Mouse (Mus musculus) neural tube, embryonic 11.5 days (tissue): ENCODE measurements around the gene Foxj2. TPM values are rescaled to one million over a fixed set of nuclear protein-coding genes. Genes with fewer than 3 reads are reported as not detected.

Source experiments
- ATAC-seq: fragments of 200-750 bp; cut with Nextera tagmentation; 2 replicates; pipeline ENCODE4 v1.8.0; 2017; ENCODE audit warnings: moderate number of reproducible peaks, mild to moderate bottlenecking, moderate TSS enrichment, moderate library complexity; ENCODE audit not compliant: insufficient read depth, low FRiP score, low TSS enrichment
- DNase-seq: peaks from one replicate; pipeline ENCODE4 v3.0.0-alpha.2; 2015; ENCODE audit warnings: low spot score
- H3K27ac ChIP-seq: fragments of 300-500 bp; sonication (generic); 2 replicates; pipeline ENCODE4 v1.5.1; 2014; ENCODE audit warnings: low read depth, mild to moderate bottlenecking, low read length
- H3K27me3 ChIP-seq: fragments of 300-500 bp; sonication (generic); 2 replicates; pipeline ENCODE4 v1.6.1; 2014; ENCODE audit warnings: mild to moderate bottlenecking, low read length, mixed read lengths; ENCODE audit not compliant: control insufficient read depth, insufficient read depth
- H3K36me3 ChIP-seq: fragments of 300-500 bp; sonication (generic); 2 replicates; pipeline ENCODE4 v1.6.1; 2014; ENCODE audit warnings: mild to moderate bottlenecking, low read length, moderate library complexity, mixed read lengths; ENCODE audit not compliant: control insufficient read depth, insufficient read depth
- H3K4me1 ChIP-seq: fragments of 300-500 bp; sonication (generic); 2 replicates; pipeline ENCODE4 v1.6.1; 2014; ENCODE audit warnings: low read length, mixed read lengths; ENCODE audit not compliant: control insufficient read depth, insufficient read depth
- H3K4me2 ChIP-seq: fragments of 300-500 bp; sonication (generic); 2 replicates; pipeline ENCODE4 v1.6.1; 2014; ENCODE audit warnings: low read depth, mild to moderate bottlenecking, moderate library complexity
- H3K4me3 ChIP-seq: fragments of 300-500 bp; sonication (generic); 2 replicates; pipeline ENCODE4 v1.5.1; 2014; ENCODE audit warnings: low read depth, low read length
- H3K9ac ChIP-seq: fragments of 300-500 bp; sonication (generic); 2 replicates; pipeline ENCODE4 v1.6.1; 2014; ENCODE audit warnings: mild to moderate bottlenecking, low read length
- H3K9me3 ChIP-seq: fragments of 300-500 bp; sonication (generic); 2 replicates; pipeline ENCODE4 v1.6.1; 2016; ENCODE audit warnings: low read length; ENCODE audit not compliant: control insufficient read depth
- WGBS: fragments of 180-500 bp; shearing (Covaris S2); extraction: QIAGEN DNeasy Blood & Tissue Kit; methylation state at CpG from one replicate; pipeline ENCODE4 v1.1.7; 2014; 5-methylcytosine and 5-hydroxymethylcytosine counted together
- polyA plus RNA-seq: library from polyadenylated mRNA; unstranded; fragments of >200 nt; fragmentation: Nextera tagmentation; extraction: Ambion mirVana; gene quantifications from 2 replicates; pipeline ENCODE4 v1.2.1, GENCODE M21; 2014

Foxj2 gene
- polyA plus RNA-seq, 1 experiment from 2014 or later: 5.1 TPM

- H3K36me3 ChIP-seq: no peaks in the 10 kb centered on the region
- H3K4me3 ChIP-seq: no peak overlapping the region
- no peaks in the 10 kb centered on the region for H3K9me3 ChIP-seq
- H3K4me1 ChIP-seq: no peaks in the 10 kb centered on the region
- H3K27me3 ChIP-seq: no peaks in the 10 kb centered on the region
- H3K9ac ChIP-seq: no peak overlapping the region
- H3K4me2 ChIP-seq: no peak overlapping the region
- no peak for DNase-seq
- no peak for ATAC-seq
- no peak overlapping the region for H3K27ac ChIP-seq
- 84% methylated on average over 12 of the region's 12 CpGs for WGBS
Measured at GRCm38 (mm10) chr6:122854552-122854951, 34.8 kb downstream of the Foxj2 start.

- H3K4me2 ChIP-seq: no peak within 1 kb of the TSS
- H3K4me3 ChIP-seq: no peak within 1 kb of the TSS
- H3K9me3 ChIP-seq: no peaks in the 10 kb centered on the region
- ATAC-seq: no peak
- no peaks in the 10 kb centered on the region for H3K4me1 ChIP-seq
- H3K27ac ChIP-seq: no peak within 1 kb of the TSS
- DNase-seq: no peak
- no peaks in the 10 kb centered on the region for H3K36me3 ChIP-seq
- H3K9ac ChIP-seq: no peak within 1 kb of the TSS
- 81% methylated on average over 7 of the region's 7 CpGs for WGBS
- H3K27me3 ChIP-seq: no peaks in the 10 kb centered on the region
Measured at GRCm38 (mm10) chr6:122855955-122856354, 36.2 kb downstream of the Foxj2 start, which contains the start of gene C3ar1. TSS of gene C3ar1 (minus strand) at chr6:122856161.

DNA sequence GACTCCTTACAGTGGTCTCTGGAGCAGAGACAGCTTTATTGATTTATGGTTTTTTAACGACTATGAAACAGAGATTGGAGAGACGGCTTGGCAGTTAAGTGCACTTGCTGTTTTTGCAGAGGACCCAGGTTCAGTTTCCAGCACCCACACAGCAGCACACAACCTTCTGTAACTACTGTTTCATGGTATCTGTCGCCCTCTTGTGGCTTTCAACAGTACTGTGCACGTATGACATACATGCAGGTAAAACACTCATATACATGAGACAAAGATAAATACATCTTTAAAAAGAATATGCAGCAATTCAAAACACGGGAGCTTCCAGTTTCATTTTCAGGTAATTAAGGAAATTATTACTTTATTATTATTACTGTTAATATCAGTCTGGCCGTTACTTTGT, 42.7 kb downstream of the Foxj2 start:
- Histone ChIP-seq H3K4me1 (no peaks in the 10 kb centered on the region), H3K27ac (no peak overlapping the region), H3K4me2 (no peak overlapping the region), H3K9ac (no peak overlapping the region), H3K4me3 (no peak overlapping the region), H3K27me3 (no peaks in the 10 kb centered on the region), H3K9me3 (peaks cover 6% of the 10 kb centered on the region; the same call in 1 of the 2 replicates), H3K36me3 (no peaks in the 10 kb centered on the region)
- 81% methylated on average over 6 of the region's 6 CpGs for WGBS
- DNase-seq (no peak), ATAC-seq (no peak)

- no peaks in the 10 kb centered on the region for H3K4me1 ChIP-seq
- no peak overlapping the region for H3K27ac ChIP-seq
- no peak for DNase-seq
- H3K4me2 ChIP-seq: no peak overlapping the region
- H3K9me3 ChIP-seq: peaks cover 6% of the 10 kb centered on the region; the same call in 1 of the 2 replicates
- no peaks in the 10 kb centered on the region for H3K27me3 ChIP-seq
- 94% methylated on average over 1 of the region's 1 CpGs for WGBS
- no peak overlapping the region for H3K4me3 ChIP-seq
- no peaks in the 10 kb centered on the region for H3K36me3 ChIP-seq
- no peak overlapping the region for H3K9ac ChIP-seq
- ATAC-seq: no peak
Measured at GRCm38 (mm10) chr6:122862871-122863270, 43.2 kb downstream of the Foxj2 start.

DNA sequence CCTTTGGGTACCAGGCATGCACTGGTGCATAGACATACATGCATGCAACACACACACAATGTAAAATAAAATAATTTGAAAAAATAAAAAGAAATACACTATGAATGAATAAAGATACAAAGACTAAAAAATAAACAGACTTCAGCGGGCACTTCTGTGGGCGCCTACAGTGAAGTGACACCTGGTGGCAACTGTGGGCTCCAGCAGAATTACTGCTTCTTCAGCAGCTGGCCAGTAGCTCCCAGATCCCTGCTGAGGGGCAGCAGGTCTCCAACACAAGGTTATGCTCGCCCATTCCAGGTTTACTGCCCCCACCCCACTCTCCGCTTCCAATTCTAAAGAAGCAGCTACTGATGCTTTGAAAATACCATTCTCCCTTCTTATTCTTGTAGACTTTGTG, 48.2 kb downstream of the Foxj2 start:
- DNase-seq (no peak), ATAC-seq (no peak)
- no peaks in the 10 kb centered on the region for H3K4me1 ChIP-seq
- H3K27me3 ChIP-seq: no peaks in the 10 kb centered on the region
- H3K4me2 ChIP-seq: no peak overlapping the region
- no peaks in the 10 kb centered on the region for H3K9me3 ChIP-seq
- H3K36me3 ChIP-seq: no peaks in the 10 kb centered on the region
- no peak overlapping the region for H3K4me3 ChIP-seq
- H3K9ac ChIP-seq: no peak overlapping the region
- WGBS: 60% methylated on average over 4 of the region's 4 CpGs
- H3K27ac ChIP-seq: no peak overlapping the region

DNA sequence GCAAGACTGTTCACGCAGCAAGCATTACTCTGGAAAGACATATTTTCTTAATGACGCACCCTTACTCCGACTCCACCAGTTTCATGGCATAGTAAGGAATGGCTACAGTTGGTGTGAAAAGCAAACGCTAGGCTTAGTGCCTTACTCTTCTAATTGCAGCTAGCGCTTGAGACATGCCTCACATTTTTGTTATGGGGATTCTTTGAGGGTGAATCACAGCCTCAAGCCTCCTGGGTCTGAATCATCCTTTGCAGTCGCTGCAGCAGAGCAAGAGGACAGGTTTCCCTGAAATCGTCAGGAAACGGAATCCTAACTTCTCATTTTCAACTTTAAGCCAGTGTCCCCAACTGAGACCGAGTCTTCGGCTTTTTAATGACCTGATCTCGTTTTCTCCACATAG, 50.1 kb downstream of the Foxj2 start:
- no peak overlapping the region for H3K9ac ChIP-seq
- DNase-seq (no peak), ATAC-seq (no peak)
- no peaks in the 10 kb centered on the region for H3K9me3 ChIP-seq
- WGBS: 86% methylated on average over 11 of the region's 11 CpGs
- no peaks in the 10 kb centered on the region for H3K4me1 ChIP-seq
- no peak overlapping the region for H3K27ac ChIP-seq
- no peaks in the 10 kb centered on the region for H3K36me3 ChIP-seq
- no peak overlapping the region for H3K4me2 ChIP-seq
- no peak overlapping the region for H3K4me3 ChIP-seq
- H3K27me3 ChIP-seq: no peaks in the 10 kb centered on the region

DNA sequence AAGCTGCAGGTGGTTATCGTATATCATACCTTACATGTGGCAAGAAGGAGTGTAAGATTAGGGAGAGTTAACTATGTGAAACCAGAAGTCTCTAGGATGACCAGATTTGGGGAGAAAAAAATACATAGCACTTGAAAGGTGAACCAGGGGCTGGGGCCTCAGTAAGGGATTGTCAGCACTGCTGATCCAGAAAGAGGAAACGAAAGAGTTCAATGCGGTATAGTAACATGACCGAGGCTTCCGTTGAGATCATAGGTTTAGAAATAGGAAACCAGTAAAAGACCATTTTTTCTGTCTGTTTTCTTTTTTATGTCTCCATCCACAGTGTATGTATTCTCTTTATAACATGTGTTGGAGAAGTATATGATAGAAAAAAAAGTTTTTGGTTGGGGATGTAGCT, 53.1 kb downstream of the Foxj2 start:
- Histone ChIP-seq H3K4me1 (peaks cover 5% of the 10 kb centered on the region; the same call in 1 of the 2 replicates), H3K27me3 (no peaks in the 10 kb centered on the region), H3K4me2 (no peak overlapping the region), H3K27ac (no peak overlapping the region), H3K9ac (no peak overlapping the region), H3K36me3 (no peaks in the 10 kb centered on the region), H3K9me3 (no peaks in the 10 kb centered on the region), H3K4me3 (no peak overlapping the region)
- 93% methylated on average over 5 of the region's 5 CpGs for WGBS
- no peak for DNase-seq
- no peak for ATAC-seq

DNA sequence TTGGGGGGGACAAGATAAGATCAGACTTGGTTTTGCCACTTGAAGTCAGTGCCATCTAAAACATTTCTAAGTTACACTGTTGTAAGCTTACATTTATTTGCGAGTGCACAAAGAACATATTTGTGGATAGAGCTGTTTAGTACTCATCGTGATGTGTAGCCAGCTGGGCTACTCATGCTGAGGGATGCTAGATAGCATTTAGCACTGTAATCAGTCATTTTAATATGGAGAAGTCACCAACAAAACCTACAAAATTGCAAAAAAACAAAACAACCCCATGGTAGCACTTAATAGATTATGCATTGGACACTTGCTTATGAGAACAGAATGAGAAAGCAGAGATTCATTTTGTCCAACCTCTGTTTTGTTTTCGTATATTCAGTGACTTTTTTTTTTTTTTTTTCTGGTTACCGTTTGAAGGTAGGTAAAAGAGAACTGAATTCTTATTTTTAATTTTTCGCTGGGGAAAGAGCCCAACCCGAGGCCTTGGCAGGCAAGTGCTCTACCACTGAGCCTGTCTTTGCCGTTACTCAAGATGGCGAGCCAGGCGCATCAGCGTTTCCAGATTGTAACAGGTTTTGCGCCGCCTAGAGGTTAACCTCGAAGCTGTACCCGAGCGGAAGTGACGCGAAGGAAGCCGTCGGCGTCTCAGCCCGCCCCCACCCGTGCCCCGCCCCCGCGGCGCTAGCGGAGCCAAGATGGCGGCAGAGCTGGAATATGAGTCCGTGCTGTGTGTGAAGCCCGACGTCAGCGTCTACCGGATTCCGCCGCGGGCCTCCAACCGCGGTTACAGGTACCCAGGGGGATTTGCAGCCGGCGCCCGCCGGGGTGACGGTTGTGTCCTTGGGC, 54.4 kb downstream of the Foxj2 start, which contains the start of gene Necap1:
Gene Necap1 (plus strand): TSS at position 604 of the 849 bp plus-strand sequence.
- peaks cover 5% of the 10 kb centered on the region; the same call in 1 of the 2 replicates for H3K4me1 ChIP-seq
- peak within 1 kb of the TSS; percentile 73 for H3K27ac ChIP-seq
- ATAC-seq (peak; percentile 97), DNase-seq (peak; percentile 96)
- peak within 1 kb of the TSS; percentile 55 for H3K4me2 ChIP-seq
- peak within 1 kb of the TSS; percentile 89 for H3K4me3 ChIP-seq
- no peaks in the 10 kb centered on the region for H3K9me3 ChIP-seq
- peak within 1 kb of the TSS; percentile 82 for H3K9ac ChIP-seq
- H3K27me3 ChIP-seq: no peaks in the 10 kb centered on the region
- 9% methylated on average over 43 of the region's 43 CpGs for WGBS
- no peaks in the 10 kb centered on the region; the same call in 1 of the 2 replicates for H3K36me3 ChIP-seq
